Mouse (Mus musculus): ENCODE measurements at regions not wholly inside any gene's neighbourhood (a gene's known extent, or its start where the extent isn't known, plus 50 kb on each side); places are given as distances from the start of the nearest gene placed in this dataset.

DNA sequence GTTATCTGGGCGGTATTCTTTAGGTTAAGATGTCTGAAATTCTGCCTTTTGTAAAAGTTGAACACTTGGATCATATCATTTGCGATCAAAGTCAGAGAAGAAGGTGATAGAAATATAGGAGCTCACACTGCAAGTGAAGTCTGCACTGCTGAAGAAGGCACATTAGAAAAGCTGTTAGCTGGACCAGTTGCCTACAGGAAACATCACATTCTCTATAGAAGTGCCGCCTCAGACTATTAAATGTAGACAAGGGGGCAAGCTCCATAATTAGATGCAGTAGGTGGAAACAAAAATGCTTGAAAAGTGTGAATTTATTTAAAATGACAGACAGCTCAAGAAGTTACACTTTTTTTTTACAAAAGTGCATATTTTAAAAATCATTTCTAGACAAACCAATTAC lies 753.2 kb upstream of the Cdh10 start:
- no peak for DNase-seq (ENCODE audit: low read depth, low spot score)

DNA sequence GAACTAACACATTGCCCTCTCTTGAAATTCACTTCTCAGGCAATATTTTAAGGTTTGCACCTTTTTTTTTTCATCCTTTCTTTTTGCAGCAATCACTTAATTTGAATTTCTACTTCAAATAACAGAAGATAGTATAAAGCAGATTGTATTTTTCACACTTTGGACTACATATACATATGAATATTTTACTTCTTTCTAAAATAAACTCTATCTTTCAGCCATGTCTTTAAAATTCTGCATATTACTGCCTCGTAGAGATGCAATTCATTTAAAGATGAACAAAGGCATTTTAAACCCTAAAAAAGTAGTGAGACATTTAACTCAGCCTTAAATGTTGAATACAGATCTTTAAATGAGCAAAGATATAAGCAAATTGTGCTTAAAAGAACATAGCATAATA lies 739.1 kb upstream of the Cdh10 start:
- DNase-seq (ENCODE audit: low read depth, low spot score): no peak
